Mouse (Mus musculus): ENCODE results near the gene Meltf.

GRCm38 (mm10) chr16:31898546-31899326, 20.1 kb downstream of the Meltf start:
- no peak for TF ChIP-seq POLR2A (IDR thresholded peaks at IDR 0.05; ENCODE audit: borderline replicate concordance, extremely low read depth, low read depth, low read length)
- TF ChIP-seq CTCF (IDR thresholded peaks at IDR 0.05; ENCODE audit: insufficient read depth, low read length) = no peak

Measured in lung, adult 2 months (tissue).